Mouse (Mus musculus) CH12.LX (cell line): ENCODE measurements around the gene Serp1.

Source experiments
- CHD2 ChIP-seq: IDR thresholded peaks from 2 replicates; pipeline ENCODE4 v1.6.1; 2011; ENCODE audit warnings: low read length, improper control_type of control experiment
- CTCF ChIP-seq, 2 experiments: IDR thresholded peaks in 1 of 2; conservative IDR thresholded peaks in 1 of 2; 2 replicates each; pipeline ENCODE4 v1.5.1; 2011 to 2012; ENCODE audit warnings: low read depth in 2 of 2, low read length in 2 of 2, improper control_type of control experiment in 1 of 2, inconsistent platforms in 1 of 2, mild to moderate bottlenecking in 1 of 2, moderate library complexity in 1 of 2
- EP300 ChIP-seq: IDR thresholded peaks from 2 replicates; pipeline ENCODE4 v1.6.1; 2011; ENCODE audit warnings: low read length, improper control_type of control experiment
- GABPA ChIP-seq: IDR thresholded peaks from 2 replicates; pipeline ENCODE4 v1.6.1; 2012; ENCODE audit warnings: low read depth, low read length, improper control_type of control experiment, inconsistent platforms; ENCODE audit not compliant: insufficient replicate concordance
- HCFC1 ChIP-seq: IDR thresholded peaks from 2 replicates; pipeline ENCODE4 v1.6.1; 2012; ENCODE audit warnings: low read depth, mild to moderate bottlenecking, inconsistent platforms, low read length, improper control_type of control experiment
- MEF2A ChIP-seq: IDR thresholded peaks from 2 replicates; pipeline ENCODE4 v1.6.1; 2014; ENCODE audit warnings: low read depth, mild to moderate bottlenecking, inconsistent platforms, low read length, improper control_type of control experiment, borderline replicate concordance
- POLR2A ChIP-seq: IDR thresholded peaks from 2 replicates; pipeline ENCODE4 v1.6.1; 2011; ENCODE audit warnings: low read depth, mild to moderate bottlenecking, improper control_type of control experiment, low read length
- SIN3A ChIP-seq: IDR thresholded peaks from 2 replicates; pipeline ENCODE4 v1.6.1; 2012; ENCODE audit warnings: low read length, improper control_type of control experiment, inconsistent platforms
- TCF12 ChIP-seq: IDR thresholded peaks from 2 replicates; pipeline ENCODE4 v1.6.1; 2014; ENCODE audit warnings: low read depth, mild to moderate bottlenecking, inconsistent platforms, low read length, improper control_type of control experiment

DNA sequence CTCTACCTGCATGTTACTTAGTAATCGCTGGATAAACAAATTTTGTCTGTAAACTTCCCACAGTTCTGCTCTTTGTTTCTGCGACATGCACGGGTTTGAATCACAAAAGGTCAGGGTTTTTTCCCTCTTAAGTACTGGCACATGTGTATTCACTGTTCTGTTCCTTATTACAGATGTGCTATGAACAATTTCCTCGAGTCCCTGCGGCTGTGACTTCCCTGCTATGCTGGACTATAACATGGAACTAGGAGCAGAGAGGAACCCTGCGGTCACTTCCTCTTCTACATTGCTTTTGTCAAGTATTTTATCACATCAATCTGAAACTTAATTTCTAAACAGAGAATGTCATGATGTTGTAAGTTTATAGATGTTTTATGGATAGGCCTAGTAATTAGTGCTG lies 5.4 kb downstream of the Serp1 start:
- TF ChIP-seq CTCF (conservative IDR thresholded peaks at IDR 0.05 in 1 of 2, IDR thresholded peaks at IDR 0.05 in 1 of 2; ENCODE audit: low read depth in 2 of 2, low read length in 2 of 2) (no peak), EP300 (no peak), TCF12 (no peak), MEF2A (no peak), HCFC1 (no peak), SIN3A (no peak; the same call in 1 of the 2 replicates), POLR2A (peak; percentile 33; the same call in 1 of the 2 replicates), GABPA (no peak), CHD2 (no peak; the same call in 1 of the 2 replicates)
